In genomic region chr3:118541766-118542165, GRCm38 (mm10) we compare ENCODE assay signal across 23 mouse cellular contexts. TPM values are rescaled to one million over a fixed set of nuclear protein-coding genes. Genes with fewer than 3 reads are reported as not detected.
DNase-seq lines count a peak whose midpoint lies in the region; ATAC-seq and TF ChIP-seq lines count a peak whose summit lies in the region.
"Had no signal": no experiment of that assay in that cellular context is flagged by ENCODE, and none has a peak within 500 bp of the region (broad histone marks: within the 10 kb centered on the region; RNA-seq: fewer than 3 reads in every experiment).

No protein-coding gene starts in this region.

- no peaks in the 10 kb centered on the region for H3K36me3 ChIP-seq in embryonic facial prominence, embryonic 11.5 days (replicated peaks; ENCODE audit: control insufficient read depth, insufficient read depth, low read depth, low read length)
- no peaks in the 10 kb centered on the region for H3K36me3 ChIP-seq in embryonic facial prominence, embryonic 10.5 days (replicated peaks)
- no peaks in the 10 kb centered on the region for H3K36me3 ChIP-seq in forebrain, postnatal 0 days (ENCODE audit: insufficient read depth)
- no peaks in the 10 kb centered on the region for H3K36me3 ChIP-seq in forebrain, embryonic 16.5 days (ENCODE audit: control insufficient read depth, insufficient read depth)
- H3K36me3 ChIP-seq in midbrain, embryonic 15.5 days (replicated peaks): no peaks in the 10 kb centered on the region
- H3K36me3 ChIP-seq in midbrain, embryonic 14.5 days (ENCODE audit: control insufficient read depth, insufficient read depth, low read length): no peaks in the 10 kb centered on the region
- H3K36me3 ChIP-seq: embryonic facial prominence, embryonic 12.5 days; forebrain, embryonic 15.5 days; G1E had no signal

- ATAC-seq in embryonic facial prominence, embryonic 11.5 days (replicated peaks; ENCODE audit: insufficient number of reproducible peaks, low FRiP score, low TSS enrichment, low read depth): no peak
- ATAC-seq in forebrain, postnatal 0 days: no peak
- no peak for ATAC-seq in forebrain, embryonic 16.5 days
- 0 out of 2 replicates have a peak, but pooled peaks have one; percentile 48 for ATAC-seq in midbrain, embryonic 15.5 days (replicated peaks)
- ATAC-seq in midbrain, embryonic 14.5 days (ENCODE audit: low FRiP score, low TSS enrichment): no peak
- ATAC-seq: activated CD4-positive, CD25-positive, alpha-beta regulatory T cell, adult 4 months; CD4-positive, CD25-positive, alpha-beta regulatory T cell, adult 4 months; forebrain, embryonic 15.5 days; Patski had no signal

- TF ChIP-seq CTCF in forebrain, postnatal 0 days (IDR thresholded peaks at IDR 0.05; ENCODE audit: low read depth): no peak

- no peak overlapping the region for H3K9ac ChIP-seq in embryonic facial prominence, embryonic 11.5 days (replicated peaks; ENCODE audit: low read length)
- no peak overlapping the region for H3K9ac ChIP-seq in forebrain, postnatal 0 days
- no peak overlapping the region for H3K9ac ChIP-seq in forebrain, embryonic 16.5 days (replicated peaks; ENCODE audit: low read depth, low read length)
- no peak overlapping the region for H3K9ac ChIP-seq in midbrain, embryonic 15.5 days
- H3K9ac ChIP-seq in midbrain, embryonic 14.5 days (replicated peaks; ENCODE audit: low read length): no peak overlapping the region
- H3K9ac ChIP-seq: embryonic facial prominence, embryonic 12.5 days; forebrain, embryonic 15.5 days had no signal

- H3K9me3 ChIP-seq in embryonic facial prominence, embryonic 11.5 days (replicated peaks; ENCODE audit: control insufficient read depth, low read length): no peaks in the 10 kb centered on the region
- no peaks in the 10 kb centered on the region for H3K9me3 ChIP-seq in embryonic facial prominence, embryonic 10.5 days
- H3K9me3 ChIP-seq in forebrain, postnatal 0 days (ENCODE audit: low read length): no peaks in the 10 kb centered on the region
- no peaks in the 10 kb centered on the region for H3K9me3 ChIP-seq in forebrain, embryonic 16.5 days (ENCODE audit: control insufficient read depth, low read length)
- no peaks in the 10 kb centered on the region for H3K9me3 ChIP-seq in midbrain, embryonic 15.5 days
- no peaks in the 10 kb centered on the region for H3K9me3 ChIP-seq in midbrain, embryonic 14.5 days (ENCODE audit: control insufficient read depth, low read length)
- H3K9me3 ChIP-seq: embryonic facial prominence, embryonic 12.5 days; forebrain, embryonic 15.5 days had no signal

- DNase-seq in embryo, embryonic 10 days (ENCODE audit: low spot score): peak; percentile 22
- DNase-seq in embryo, embryonic 9.5 days (ENCODE audit: extremely low spot score): no peak
- DNase-seq in embryonic facial prominence, embryonic 11.5 days (ENCODE audit: low spot score): peak; percentile 18
- no peak for DNase-seq in embryonic facial prominence, embryonic 10.5 days (ENCODE audit: low spot score)
- peak; percentile 33 for DNase-seq in forebrain, postnatal 0 days
- DNase-seq in midbrain, embryonic 14.5 days: no peak
- DNase-seq: adrenal gland, adult 8-10 months; adrenal gland, postnatal 25 days; B cell, adult 2 months; cerebellum, adult 11-12 months; cerebellum, adult 2 months; cerebellum, adult 9-10 months; cerebellum, postnatal 10 days; cerebellum, postnatal 25 days had no signal

- no peaks in the 10 kb centered on the region for H3K4me1 ChIP-seq in embryonic facial prominence, embryonic 11.5 days (ENCODE audit: control insufficient read depth, insufficient read depth, low read length)
- H3K4me1 ChIP-seq in embryonic facial prominence, embryonic 10.5 days: peaks cover 11% of the 10 kb centered on the region
- H3K4me1 ChIP-seq in forebrain, postnatal 0 days (ENCODE audit: insufficient read depth): no peaks in the 10 kb centered on the region
- no peaks in the 10 kb centered on the region for H3K4me1 ChIP-seq in forebrain, embryonic 16.5 days (replicated peaks; ENCODE audit: control insufficient read depth, insufficient read depth, low read length)
- H3K4me1 ChIP-seq in midbrain, embryonic 15.5 days: no peaks in the 10 kb centered on the region
- H3K4me1 ChIP-seq in midbrain, embryonic 14.5 days (ENCODE audit: control insufficient read depth, insufficient read depth, low read length): no peaks in the 10 kb centered on the region
- H3K4me1 ChIP-seq: embryonic facial prominence, embryonic 12.5 days; forebrain, embryonic 15.5 days had no signal

- H3K27me3 ChIP-seq in embryonic facial prominence, embryonic 11.5 days (ENCODE audit: control insufficient read depth, insufficient read depth, low read length): no peaks in the 10 kb centered on the region
- peaks cover 17% of the 10 kb centered on the region for H3K27me3 ChIP-seq in embryonic facial prominence, embryonic 10.5 days (replicated peaks; ENCODE audit: low read depth, poor library complexity, severe bottlenecking)
- H3K27me3 ChIP-seq in forebrain, postnatal 0 days (ENCODE audit: insufficient read depth, low read length): no peaks in the 10 kb centered on the region
- H3K27me3 ChIP-seq in forebrain, embryonic 16.5 days (replicated peaks; ENCODE audit: control insufficient read depth, insufficient read depth, low read length): no peaks in the 10 kb centered on the region
- H3K27me3 ChIP-seq in midbrain, embryonic 15.5 days (replicated peaks): no peaks in the 10 kb centered on the region
- no peaks in the 10 kb centered on the region for H3K27me3 ChIP-seq in midbrain, embryonic 14.5 days (ENCODE audit: control insufficient read depth, insufficient read depth, low read length)
- H3K27me3 ChIP-seq: CH12.LX; forebrain, embryonic 15.5 days; Patski had no signal

- no peak overlapping the region for H3K4me3 ChIP-seq in embryonic facial prominence, embryonic 11.5 days (ENCODE audit: low read depth, low read length)
- no peak overlapping the region for H3K4me3 ChIP-seq in embryonic facial prominence, embryonic 10.5 days
- no peak overlapping the region for H3K4me3 ChIP-seq in forebrain, postnatal 0 days (ENCODE audit: low read depth, low read length)
- no peak overlapping the region for H3K4me3 ChIP-seq in forebrain, embryonic 16.5 days (replicated peaks; ENCODE audit: low read length)
- H3K4me3 ChIP-seq in midbrain, embryonic 15.5 days: no peak overlapping the region
- no peak overlapping the region for H3K4me3 ChIP-seq in midbrain, embryonic 14.5 days (replicated peaks; ENCODE audit: low read depth, low read length)
- H3K4me3 ChIP-seq: embryonic facial prominence, embryonic 12.5 days; forebrain, embryonic 15.5 days had no signal

- H3K27ac ChIP-seq in embryonic facial prominence, embryonic 11.5 days (replicated peaks; ENCODE audit: low read depth, low read length): no peak overlapping the region
- no peak overlapping the region for H3K27ac ChIP-seq in embryonic facial prominence, embryonic 10.5 days (replicated peaks)
- H3K27ac ChIP-seq in forebrain, postnatal 0 days (ENCODE audit: low read depth, low read length): no peak overlapping the region
- no peak overlapping the region for H3K27ac ChIP-seq in forebrain, embryonic 16.5 days (ENCODE audit: low read length)
- no peak overlapping the region for H3K27ac ChIP-seq in midbrain, embryonic 15.5 days
- H3K27ac ChIP-seq in midbrain, embryonic 14.5 days (replicated peaks; ENCODE audit: low read depth, low read length): no peak overlapping the region
- H3K27ac ChIP-seq: embryonic facial prominence, embryonic 12.5 days; forebrain, embryonic 15.5 days had no signal

- H3K4me2 ChIP-seq in embryonic facial prominence, embryonic 11.5 days (ENCODE audit: low read depth, low read length): no peak overlapping the region
- H3K4me2 ChIP-seq in forebrain, postnatal 0 days (ENCODE audit: low read depth): no peak overlapping the region
- H3K4me2 ChIP-seq in forebrain, embryonic 16.5 days (ENCODE audit: low read length): no peak overlapping the region
- no peak overlapping the region for H3K4me2 ChIP-seq in midbrain, embryonic 15.5 days
- no peak overlapping the region for H3K4me2 ChIP-seq in midbrain, embryonic 14.5 days (ENCODE audit: low read length)
- H3K4me2 ChIP-seq: embryonic facial prominence, embryonic 12.5 days; forebrain, embryonic 15.5 days had no signal

- 22% methylated on average over 6 of the region's 6 CpGs for WGBS in embryonic facial prominence, embryonic 11.5 days
- WGBS in embryonic facial prominence, embryonic 10.5 days: 21% methylated on average over 6 of the region's 6 CpGs
- WGBS in forebrain, postnatal 0 days: 49% methylated on average over 6 of the region's 6 CpGs
- WGBS in forebrain, embryonic 16.5 days: 50% methylated on average over 6 of the region's 6 CpGs
- 27% methylated on average over 6 of the region's 6 CpGs for WGBS in midbrain, embryonic 15.5 days
- WGBS in midbrain, embryonic 14.5 days: 30% methylated on average over 6 of the region's 6 CpGs

RNA-seq across cellular contexts. Expression of gene Dpyd, which starts 20.2 kb away (rescaled TPM):
- polyA plus RNA-seq in embryonic facial prominence, embryonic 11.5 days (2014; fragmentation: Nextera tagmentation; extraction: Ambion mirVana): 6.4 and 6.5 TPM in 2 replicates
- 6.6 and 7.0 TPM in 2 replicates for polyA plus RNA-seq in embryonic facial prominence, embryonic 10.5 days (2016; fragmentation: Nextera tagmentation; extraction: Ambion mirVana)
- 5.1 and 7.5 TPM in 2 replicates for total RNA-seq in forebrain, postnatal 0 days (2014; rRNA removed)
- polyA plus RNA-seq in forebrain, postnatal 0 days (2015; fragmentation: Nextera tagmentation; extraction: Ambion mirVana): 3.1 and 5.8 TPM in 2 replicates
- 5.9 and 8.1 TPM in 2 replicates for polyA plus RNA-seq in forebrain, embryonic 16.5 days (2015; fragmentation: Nextera tagmentation; extraction: Ambion mirVana)
- 4.7 and 5.1 TPM in 2 replicates for polyA plus RNA-seq in midbrain, embryonic 15.5 days (2015; fragmentation: Nextera tagmentation; extraction: Ambion mirVana)
- 2.8 and 3.4 TPM in 2 replicates for polyA plus RNA-seq in midbrain, embryonic 14.5 days (2014; fragmentation: Nextera tagmentation; extraction: Ambion mirVana)
- total RNA-seq: CH12.LX had no signal
- polyA plus RNA-seq: activated CD4-positive, CD25-positive, alpha-beta regulatory T cell, adult 4 months; CD4-positive, CD25-positive, alpha-beta regulatory T cell, adult 4 months; G1E had no signal

Comparison
In these comparisons a context has a peak if more than half of its experiments do, and no peak if none do; other contexts are left out.
1. DNase-seq: peak in embryo, embryonic 10 days (single experiment), embryonic facial prominence, embryonic 11.5 days (single experiment) and forebrain, postnatal 0 days (single experiment); none in embryo, embryonic 9.5 days (single experiment), embryonic facial prominence, embryonic 10.5 days (single experiment) and midbrain, embryonic 14.5 days (single experiment).